Mouse (Mus musculus) retina, postnatal 7 days (tissue): ENCODE data around the gene Ldhd.
"Not testable (repeated sequence)": the region's sequence is repeated elsewhere in the genome, so short reads cannot be mapped to it uniquely, and the experiment has no call there.

ENCODE experiments used
- DNase-seq: peaks from one replicate; pipeline ENCODE4 v3.0.0-alpha.2; 2012; ENCODE audit warnings: low read depth, low spot score

Ldhd gene

DNA sequence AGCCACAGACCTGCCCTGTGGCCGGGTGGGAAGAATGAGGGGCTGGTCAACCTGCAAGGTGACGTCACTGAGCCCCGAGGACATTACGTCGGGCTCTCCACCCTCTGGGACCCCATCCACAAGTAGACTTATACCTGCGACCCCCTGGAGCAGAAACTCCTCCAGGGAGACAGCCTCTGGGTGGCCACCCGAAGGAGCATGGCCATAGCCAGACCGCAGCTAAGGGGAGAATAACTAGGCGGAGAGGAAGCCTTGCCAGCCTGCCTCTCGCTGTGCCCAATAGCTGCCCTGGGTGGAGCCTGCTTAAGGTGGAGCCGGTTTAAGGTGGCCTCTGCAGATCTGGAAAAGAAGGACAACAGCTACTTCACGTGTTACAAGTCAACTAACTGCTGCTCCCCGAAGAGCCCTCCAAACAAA, at the start of gene Ldhd:
Gene Ldhd, minus strand, starts transcription at position 270 of the 417 bp plus-strand sequence.
- DNase-seq: no peak

DNA sequence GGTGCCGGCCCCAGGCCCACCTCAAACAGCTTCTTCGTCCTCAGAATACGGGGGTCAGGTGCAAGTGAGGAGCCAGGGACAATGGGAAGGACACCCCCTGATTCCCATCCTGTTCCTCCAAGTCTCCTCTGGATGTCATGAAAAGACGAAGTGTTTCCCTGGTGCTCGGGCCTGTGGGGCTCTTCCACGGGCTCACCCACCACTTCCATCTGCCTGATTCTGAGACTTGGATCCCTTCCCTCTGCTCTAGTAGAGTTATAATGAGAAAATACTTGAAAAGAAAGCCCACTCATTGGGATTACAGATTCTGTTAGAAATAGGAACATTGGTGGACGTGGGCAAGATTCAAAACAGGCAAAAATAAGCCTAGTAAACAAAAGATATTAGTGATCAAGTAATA, 48.7 kb upstream of the Ldhd start:
- no peak for DNase-seq

DNA sequence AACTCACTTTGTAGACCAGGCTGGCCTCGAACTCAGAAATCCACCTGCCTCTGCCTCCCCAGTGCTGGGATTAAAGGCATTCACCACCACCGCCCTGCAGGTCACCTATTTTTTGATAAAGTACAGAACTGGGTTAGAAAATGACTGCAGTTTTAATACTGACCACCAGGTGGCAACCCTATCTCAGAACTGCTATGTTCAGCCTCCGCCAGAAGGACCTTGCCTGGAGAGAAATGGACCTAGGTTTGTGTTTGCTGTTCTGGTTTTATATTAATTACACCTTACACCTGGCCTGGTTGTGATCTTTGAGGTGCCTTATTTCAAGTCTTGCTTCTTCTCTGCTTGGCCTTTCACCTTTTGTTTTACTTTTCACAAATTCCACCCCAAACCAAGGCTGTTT, 47.9 kb upstream of the Ldhd start:
- DNase-seq: peak; percentile 46

DNA sequence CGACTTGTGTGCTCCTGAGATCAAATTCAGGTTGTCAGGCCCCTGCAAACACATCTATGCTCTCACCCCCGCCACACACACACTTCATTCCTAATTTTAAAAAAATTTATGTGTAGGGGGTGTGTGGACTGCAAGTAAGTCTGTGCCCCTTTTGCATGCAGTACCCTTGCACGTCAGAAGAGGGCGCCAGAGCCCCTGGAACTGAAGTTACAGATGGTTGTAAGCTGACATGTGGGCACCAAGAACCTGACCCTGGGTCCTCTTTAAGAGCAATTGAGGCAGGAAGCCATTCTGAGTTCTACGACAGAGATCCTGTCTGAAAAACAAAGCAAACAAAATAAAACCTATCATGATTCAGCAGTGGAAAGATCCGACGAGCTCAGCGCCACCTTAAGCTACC, 46.1 kb upstream of the Ldhd start:
- no peak for DNase-seq

DNA sequence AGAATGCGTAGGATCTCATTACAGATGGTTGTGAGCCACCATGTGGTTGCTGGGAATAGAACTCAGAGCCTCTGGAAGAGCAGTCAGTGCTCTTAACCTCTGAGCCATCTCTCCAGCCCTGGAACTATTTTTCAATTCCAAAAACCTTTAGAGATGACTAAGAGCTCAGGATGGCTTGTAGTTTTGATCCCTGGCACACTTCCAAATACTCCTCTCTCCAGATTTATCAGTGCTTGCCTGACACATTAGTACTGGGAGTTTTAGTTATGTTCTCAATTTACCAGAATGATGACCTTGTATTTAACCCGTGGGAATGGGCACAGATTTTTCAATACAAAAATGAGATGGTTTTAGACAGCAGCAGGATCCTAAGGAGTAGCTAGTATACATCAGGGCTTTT, 36.6 kb upstream of the Ldhd start:
- no peak for DNase-seq

DNA sequence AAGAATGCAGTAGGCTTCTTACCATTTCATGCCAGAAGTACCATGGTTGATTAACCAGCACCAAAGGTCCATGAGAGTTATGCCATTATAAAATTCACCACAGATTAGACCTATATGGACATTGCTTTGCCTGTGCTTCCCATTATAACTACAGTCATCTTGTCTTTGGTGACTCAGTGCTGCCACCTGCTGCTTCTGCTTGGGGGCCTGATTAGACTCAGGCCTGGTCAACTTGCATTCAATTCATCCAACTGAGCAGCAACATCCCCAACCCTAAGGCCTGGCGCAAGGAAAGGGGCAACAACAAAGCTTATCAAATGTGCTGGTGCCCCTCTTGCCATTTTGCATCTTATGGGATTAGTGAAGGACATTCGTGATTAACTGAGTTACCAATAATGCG, 32.3 kb upstream of the Ldhd start:
- DNase-seq: peak; percentile 38

DNA sequence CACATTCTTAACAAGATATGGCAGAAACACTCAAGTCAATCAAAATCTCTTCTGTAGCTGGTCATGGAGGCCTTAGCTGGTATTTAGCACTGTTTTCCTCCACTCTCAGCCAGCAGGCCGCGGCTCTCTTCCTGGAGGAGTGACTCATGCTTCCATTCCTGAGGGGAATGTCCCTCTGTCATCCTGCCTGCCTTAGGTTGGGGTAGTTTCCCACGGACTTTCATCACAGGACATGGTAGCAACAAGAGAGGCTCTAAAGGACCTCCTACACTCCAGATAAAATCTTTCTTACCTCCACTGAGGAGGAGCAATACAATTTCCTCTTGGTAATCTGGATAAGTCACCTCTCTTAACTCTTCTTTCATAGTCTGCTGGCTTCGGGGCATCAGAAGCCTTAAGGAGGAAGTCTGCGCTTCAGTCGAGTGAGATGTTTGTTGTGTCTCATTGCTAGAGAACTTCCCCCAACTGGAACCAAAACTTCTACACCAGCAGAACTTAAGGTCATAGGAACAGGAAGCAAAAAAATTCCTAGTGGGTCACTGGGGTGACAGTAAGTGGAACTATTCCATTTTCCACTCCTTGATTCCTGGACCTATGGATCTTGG, 28.7 kb upstream of the Ldhd start:
- no peak for DNase-seq

DNA sequence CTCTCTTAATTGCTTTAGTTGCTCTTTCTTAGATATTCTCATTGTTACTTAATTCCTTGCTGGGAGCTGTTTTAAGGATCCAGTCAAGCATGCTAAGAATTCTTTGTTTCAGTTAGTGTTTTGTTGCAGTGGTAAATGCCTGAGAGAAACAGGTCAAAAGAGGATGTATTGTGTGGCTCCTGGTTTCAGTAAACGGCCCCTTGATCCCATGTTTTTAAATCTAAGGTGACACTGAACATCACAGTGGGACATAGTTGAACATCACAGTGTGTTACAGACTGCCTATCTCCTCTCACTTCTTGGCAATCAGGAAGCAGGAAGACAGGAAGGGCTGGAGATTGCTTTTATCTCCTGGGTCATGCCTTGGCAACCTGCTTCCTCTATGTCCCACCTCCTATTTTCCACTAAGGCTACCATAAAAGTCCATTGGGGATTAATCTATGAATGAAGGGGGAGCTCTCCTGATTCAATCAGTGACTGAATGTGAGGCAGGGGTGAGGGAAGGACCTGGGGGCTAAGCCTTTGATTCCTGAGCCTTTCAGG, 27.2 kb upstream of the Ldhd start:
- no peak for DNase-seq

DNA sequence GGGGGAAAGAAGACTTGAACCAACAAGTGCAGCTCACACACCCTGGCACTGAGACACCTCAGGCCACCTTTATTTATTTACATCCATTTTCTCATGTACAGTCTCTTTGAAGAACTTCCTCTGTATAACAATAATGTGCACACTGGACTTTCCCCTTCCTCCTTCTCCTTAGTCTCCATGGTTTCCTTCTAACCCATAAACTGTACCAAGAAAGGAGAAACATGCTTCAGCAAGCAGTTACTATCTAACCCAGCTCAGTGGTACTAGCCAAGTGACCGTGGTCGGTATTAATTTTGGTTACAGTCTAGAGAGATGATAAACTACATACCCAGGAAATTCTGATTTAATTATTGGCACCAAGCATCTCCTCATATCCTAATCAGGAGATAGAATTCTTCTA, 23.4 kb upstream of the Ldhd start:
- no peak for DNase-seq

DNA sequence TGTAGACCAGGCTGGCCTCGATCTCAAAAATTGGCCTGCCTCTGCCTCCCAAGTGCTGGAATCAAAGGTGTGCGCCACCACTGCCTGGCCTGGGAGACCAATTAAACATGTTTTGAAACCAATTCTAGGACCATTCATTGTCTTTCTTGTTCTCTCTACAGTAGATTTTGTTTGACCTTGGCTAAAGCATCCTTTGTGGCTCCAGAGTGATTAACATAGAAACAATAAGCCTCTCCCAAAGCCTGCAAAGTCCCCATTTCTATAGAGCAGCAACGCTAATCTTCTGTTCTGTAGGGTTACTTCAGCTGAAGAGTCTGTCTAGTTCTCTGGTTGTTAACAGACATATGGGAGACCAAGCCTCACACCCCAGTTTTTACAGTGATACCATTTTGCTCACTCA, 20.5 kb upstream of the Ldhd start:
- no peak for DNase-seq

DNA sequence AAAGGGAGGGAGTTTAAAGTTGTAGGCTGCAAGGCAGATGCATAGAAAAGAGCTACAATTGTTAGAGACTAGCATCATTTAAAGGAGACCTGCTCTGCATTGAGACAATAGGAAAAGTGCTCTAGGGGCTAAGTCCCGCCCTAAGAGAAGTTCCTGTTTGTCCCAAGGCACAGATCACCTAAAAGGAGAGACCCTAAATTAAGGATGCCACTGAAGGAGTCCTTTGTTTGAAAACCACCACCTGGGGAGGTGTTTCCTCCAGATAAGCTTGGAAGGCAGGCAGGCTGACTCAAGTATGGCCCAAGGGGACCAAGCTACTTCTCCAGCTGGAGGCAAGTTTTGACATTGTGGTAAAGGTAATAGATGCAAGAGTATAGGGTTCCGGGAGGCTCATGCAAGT, 18.7 kb upstream of the Ldhd start:
- DNase-seq: no peak

DNA sequence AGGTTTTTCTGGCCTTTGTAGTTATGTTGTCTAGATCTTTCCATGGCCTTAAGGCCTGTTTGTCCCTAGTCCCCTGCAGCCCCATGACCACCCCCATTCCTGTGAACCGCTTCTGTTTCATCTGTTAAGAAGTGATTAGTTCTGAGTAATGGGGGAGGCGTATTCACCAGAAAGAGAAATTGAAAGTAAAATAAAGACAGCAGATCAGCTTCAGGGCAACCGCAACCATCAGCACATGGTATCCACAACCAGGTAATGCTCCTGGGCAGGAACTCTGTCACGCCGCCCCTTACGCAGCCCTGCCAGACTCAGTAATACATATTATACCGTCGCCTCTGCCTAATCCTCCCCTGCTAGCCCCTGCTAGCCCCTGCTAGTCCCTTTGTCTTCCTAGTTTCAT, 15.5 kb upstream of the Ldhd start:
- DNase-seq: no peak

DNA sequence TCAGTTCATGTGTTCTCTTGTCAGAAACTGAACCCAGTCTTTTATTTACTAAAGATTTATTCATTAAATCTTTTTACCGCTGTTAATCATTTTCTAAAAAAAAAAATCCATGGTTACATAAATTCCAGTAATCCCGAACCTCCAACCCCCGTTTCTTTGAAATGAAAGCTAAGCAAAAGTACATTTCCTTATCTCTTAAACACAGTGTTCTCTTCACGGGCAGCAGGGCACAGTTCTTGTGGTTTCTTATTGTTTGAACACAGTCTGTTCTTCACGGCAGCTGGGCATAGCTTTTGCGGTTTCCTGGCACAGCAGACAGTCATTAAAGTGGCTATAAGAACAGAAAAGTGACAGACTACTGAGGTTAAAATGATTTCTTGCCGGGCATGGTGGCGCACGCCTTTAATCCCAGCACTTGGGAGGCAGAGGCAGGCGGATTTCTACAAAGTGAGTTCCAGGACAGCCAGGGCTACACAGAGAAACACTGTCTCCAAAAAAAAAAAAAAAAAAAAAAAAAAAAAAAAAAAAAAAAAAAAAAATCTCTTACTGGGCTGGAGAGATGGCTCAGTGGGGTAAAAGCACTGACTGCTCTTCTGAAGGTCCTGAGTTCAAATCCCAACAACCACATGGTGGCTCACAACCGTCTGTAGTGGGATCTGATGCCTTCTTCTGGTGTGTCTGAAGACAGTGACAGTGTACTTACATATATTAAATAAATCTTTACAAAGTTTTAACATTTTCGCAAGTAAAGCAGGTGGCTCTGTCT, 14.3 kb upstream of the Ldhd start:
- not testable (repeated sequence) for DNase-seq

DNA sequence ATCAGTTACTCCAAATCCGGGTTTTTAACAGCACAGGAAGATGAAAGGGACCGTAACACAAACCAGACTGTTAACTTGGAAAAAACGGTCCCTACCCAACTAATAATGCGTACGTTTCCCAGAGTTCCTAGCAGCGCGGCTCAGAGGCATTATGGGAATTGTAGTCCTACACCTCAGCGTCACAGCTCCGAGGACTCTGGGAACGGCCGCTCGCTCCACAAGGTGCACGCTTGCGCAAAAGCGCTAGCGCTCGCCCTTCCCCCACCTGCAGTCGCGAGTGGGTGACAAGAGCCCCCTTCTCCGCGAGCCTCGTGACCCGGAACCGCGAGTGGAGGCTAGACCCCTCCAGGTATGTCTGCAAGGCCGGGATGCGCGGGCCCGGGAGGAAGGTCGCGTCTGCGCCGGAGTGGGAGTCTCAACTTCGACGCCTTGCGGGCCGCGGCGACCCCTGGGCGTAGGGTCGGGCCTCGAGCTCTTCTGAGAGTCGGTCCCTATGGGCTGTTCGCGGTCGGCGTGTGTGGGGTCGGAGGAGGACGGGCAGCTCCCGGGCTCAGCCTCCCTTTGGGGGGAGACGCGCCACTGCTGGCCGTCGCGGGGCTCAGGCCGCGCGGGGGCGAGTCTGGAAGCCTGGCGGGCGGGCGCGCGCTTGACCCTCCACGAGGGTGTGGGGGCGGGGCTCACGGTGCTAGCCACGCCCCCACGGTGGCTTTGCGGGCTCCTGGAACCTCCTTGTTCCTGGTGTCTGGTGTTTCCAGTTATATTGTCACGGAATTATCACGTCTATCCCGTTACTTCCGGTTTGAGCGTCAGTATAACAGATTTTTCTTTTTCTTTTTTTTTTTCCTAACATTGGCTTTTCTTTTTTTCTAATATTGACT, 13.3 kb upstream of the Ldhd start, which contains the start of gene Zfp1:
Gene Zfp1, plus strand, starts transcription at position 138 of the 878 bp plus-strand sequence.
- DNase-seq: peak; percentile 86

DNA sequence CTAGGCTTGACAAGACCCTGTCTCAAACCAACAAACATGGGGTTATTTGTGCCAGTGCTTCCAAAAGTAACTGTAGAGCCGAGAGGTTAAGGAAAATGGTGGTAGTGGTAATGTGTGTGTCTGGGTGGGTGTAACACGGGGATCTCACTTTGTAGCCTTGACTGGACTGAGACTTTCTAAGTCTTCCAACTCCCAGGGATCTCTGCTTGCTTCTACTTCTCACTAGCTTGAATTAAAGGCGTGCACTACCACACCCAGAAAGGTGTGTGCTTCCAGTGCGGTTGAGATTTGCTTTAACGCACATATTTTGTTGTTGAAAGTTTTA, 12.7 kb upstream of the Ldhd start:
- no peak for DNase-seq

DNA sequence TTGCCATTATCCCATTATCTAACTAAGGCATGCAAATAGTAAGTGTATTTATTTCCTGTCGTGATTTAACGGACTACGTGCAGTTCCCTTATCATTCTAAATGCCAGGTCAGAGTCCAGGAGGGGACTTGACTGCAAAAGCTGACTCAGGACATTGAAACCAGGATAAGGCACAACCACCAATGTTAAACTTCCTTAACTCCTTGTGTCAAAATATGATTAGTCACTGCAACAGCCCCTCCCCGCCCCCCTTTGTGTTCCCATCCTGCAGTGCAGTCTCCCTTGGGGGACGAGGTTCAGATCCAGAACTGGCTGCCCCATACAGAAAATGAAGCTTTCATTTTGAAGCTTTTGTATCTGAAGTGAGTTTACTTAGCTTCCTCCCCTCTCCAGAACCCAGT, 12.3 kb upstream of the Ldhd start:
- DNase-seq: no peak

DNA sequence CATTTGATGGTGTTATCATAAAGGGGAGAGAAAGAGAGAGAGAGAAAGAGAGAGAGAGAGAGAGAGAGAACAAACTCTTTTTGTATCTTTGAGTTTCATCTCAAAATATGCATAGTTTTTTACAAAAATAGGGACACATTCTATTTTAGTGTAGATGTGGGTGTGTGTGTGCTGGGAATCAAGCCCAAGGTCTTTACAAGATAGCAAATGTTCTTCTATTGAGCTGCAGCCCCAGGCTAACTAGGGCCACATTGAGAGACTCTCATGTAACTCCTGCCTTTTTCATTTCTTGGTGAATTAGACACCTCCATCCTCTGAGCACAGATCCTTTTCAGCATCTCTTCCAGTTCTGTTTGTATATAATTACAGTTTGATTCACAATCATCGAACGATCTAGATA, 10.9 kb upstream of the Ldhd start:
- no peak for DNase-seq

DNA sequence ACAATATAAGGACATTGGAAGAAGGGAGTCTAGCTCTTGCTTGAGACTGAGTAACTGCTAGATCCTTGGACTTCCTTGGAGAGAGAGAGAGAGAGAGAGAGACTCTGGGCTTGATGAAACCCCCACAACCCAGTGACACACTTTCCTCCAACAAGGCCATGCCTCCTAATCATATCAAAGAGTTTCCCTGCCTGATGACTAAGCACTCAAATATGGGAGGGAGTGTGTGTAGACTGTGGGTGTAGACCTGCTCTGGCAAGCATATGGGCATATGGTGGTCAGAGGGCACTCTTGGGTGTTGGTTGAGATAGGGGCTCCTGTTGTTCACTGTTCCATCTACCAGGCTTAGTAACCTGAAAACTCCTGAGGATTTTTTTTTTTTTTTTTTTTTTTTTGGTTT, 7.9 kb upstream of the Ldhd start:
- DNase-seq: no peak

DNA sequence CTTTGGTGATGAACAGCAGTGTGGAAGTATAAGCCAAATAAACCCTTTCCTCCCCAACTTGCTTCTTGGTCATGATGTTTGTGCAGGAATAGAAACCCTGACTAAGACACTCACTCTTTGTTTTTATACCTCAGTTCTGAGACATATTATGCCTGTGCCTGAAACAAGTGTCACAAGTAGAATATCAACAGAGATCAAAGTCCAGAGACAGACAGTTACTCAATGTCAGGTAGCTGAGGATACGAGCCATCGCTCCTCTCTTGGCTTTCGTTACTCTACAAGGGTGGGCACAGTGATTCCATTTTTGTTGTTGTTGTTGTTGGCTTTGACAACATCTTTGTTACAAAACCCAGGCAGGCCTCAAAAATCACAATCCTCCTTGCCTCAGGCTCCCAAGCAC, 2.8 kb upstream of the Ldhd start:
- no peak for DNase-seq

DNA sequence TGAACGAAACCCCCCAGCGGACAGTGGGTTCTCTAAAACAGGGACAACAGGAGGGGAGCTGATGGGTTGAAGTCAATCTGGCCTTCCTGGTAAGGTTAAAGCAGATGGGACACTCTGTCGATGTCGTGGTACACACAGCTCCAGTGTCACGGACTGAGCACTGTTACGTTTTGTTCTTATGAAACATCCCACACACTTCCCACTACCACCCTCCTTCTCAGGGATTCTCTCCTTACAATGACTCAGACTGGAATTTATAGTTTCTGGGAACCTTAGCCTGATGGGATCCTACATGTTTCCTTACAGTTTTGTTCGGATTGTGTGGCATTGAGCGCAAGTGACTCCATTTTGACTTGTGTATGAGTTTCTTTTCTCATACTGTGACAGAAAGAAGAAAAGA, 1.4 kb upstream of the Ldhd start:
- DNase-seq: no peak

DNA sequence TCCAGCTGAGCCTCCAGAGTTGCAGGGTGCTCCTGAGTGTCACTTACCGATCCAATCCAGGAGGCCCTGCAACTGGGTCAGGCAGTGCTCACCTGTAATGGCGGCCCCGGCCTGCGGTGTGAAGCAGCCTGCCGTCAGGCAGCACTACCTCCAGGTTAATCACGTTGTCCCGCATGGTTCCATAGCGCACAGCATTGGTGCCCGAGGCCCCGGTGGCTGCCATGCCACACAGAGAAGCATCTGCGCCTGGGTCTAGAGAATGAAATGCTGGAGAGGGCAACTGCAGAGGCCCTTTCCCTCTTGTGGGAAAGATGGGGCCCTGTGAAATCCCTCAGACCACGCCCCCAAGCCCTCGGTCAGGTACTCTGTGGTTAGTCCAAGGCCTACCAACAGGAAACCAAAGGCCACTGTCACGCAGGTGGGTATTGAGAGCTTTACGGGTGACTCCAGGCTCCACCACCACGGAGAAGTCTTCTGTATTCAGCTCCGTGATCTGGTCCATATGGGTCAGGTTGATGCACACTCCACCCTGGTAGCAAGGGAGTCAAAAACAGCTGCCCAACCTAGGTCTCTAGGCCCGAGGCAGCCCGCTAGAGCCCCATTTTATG, 1.2 kb downstream of the Ldhd start:
- no peak for DNase-seq

DNA sequence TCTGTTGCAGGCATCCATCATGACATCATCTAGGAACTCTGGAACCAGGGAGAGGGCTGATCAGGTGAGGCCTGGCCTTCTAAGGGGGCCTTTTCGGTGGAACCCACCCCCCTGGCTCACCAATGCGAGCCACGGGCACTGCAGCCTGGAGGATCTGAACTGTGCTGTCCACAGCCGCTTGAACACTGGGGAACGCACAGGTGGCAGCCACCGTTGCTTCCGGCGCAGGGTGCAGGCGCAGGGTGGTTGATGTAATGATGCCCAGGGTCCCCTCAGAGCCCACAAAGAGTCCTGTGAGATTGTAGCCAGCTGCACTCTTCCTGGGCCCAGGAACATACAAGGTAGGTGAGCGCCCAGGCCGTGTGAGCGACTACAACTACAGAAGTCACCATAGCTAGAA, 1.8 kb downstream of the Ldhd start:
- DNase-seq: no peak
